Mouse (Mus musculus): ENCODE measurements around the gene Aktip.

DNA sequence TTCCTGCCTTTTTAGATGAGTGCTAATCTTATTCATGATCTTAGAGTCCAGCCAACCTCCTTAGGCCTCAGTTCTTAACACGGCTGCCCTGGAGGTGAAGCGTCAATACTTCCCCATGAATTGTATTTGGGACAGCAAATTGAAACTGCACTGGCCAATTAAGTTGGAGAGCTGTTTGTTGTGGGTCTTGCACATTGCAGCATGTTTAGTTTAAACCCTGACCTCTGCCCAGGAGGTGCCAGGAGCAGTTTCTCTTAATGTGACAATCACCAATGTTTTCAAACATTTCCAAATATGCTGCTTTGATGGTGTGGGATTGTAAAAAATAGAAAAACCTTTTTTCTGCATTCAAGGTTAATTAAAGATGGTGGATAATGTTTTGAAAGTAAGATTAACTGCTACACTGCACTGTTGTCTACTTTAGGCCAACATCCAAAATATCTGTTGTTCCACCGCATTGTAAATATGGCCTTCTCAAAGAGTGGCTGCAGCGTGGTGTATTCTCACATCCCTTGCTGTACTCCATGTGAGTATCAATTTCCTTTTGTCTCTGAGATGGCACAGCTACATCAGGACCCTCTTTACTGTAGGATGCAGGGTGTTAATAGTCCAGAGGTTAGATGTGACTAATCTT, 46.2 kb upstream of the Aktip start:
- TF ChIP-seq HCFC1 (IDR thresholded peaks at IDR 0.05; ENCODE audit: borderline replicate concordance, insufficient read depth, low read length) (no peak), CHD2 (IDR thresholded peaks at IDR 0.05; ENCODE audit: low read depth, low read length) (no peak), ZNF384 (IDR thresholded peaks at IDR 0.05; ENCODE audit: low read depth, low read length) (no peak)
